Mouse (Mus musculus): ENCODE measurements around the gene Mars2. TPM values are rescaled to one million over a fixed set of nuclear protein-coding genes. Genes with fewer than 3 reads are reported as not detected.

The Mars2 gene
- 2.9 and 3.2 TPM in 2 replicates for polyA plus RNA-seq (2015; fragmentation: Nextera tagmentation; extraction: Ambion mirVana)

GRCm38 (mm10) chr1:55236890-55237642 is at the start of gene Mars2:
Gene Mars2, plus strand, starts transcription at chr1:55237177.

GRCm38 (mm10) chr1:55226011-55226857 is 10.7 kb upstream of the Mars2 start, which contains the start of gene Rftn2:
Gene Rftn2, minus strand, starts transcription at chr1:55226782.

Other genes starting within 250 kb of the Mars2 start
- 131 and 145 TPM in 2 replicates for gene Sf3b1, start 209.7 kb upstream of the Mars2 start, polyA plus RNA-seq (2015; fragmentation: Nextera tagmentation; extraction: Ambion mirVana)
- 14.2 and 15.0 TPM in 2 replicates for gene Coq10b, start 184.4 kb upstream of the Mars2 start, polyA plus RNA-seq (2015; fragmentation: Nextera tagmentation; extraction: Ambion mirVana)
- 276 and 281 TPM in 2 replicates for gene Hspe1, start 149.0 kb upstream of the Mars2 start, polyA plus RNA-seq (2015; fragmentation: Nextera tagmentation; extraction: Ambion mirVana)
- 235 and 241 TPM in 2 replicates for gene Hspd1, start 148.9 kb upstream of the Mars2 start, polyA plus RNA-seq (2015; fragmentation: Nextera tagmentation; extraction: Ambion mirVana)
- 107 and 112 TPM in 2 replicates for gene Mob4, start 105.9 kb upstream of the Mars2 start, polyA plus RNA-seq (2015; fragmentation: Nextera tagmentation; extraction: Ambion mirVana)
- 14.5 and 17.0 TPM in 2 replicates for gene Rftn2, start 10.4 kb upstream of the Mars2 start, polyA plus RNA-seq (2015; fragmentation: Nextera tagmentation; extraction: Ambion mirVana)
- 0.26 and 0.40 TPM in 2 replicates for gene Boll, start 126.3 kb downstream of the Mars2 start, polyA plus RNA-seq (2015; fragmentation: Nextera tagmentation; extraction: Ambion mirVana)
- gene Plcl1, start 168.7 kb downstream of the Mars2 start, polyA plus RNA-seq (2015; fragmentation: Nextera tagmentation; extraction: Ambion mirVana): 2.0 TPM in 2 replicates

Measured in skeletal muscle tissue, postnatal 0 days (tissue).